Mouse (Mus musculus) heart, embryonic 11.5 days (tissue): ENCODE measurements at regions not wholly inside any gene's neighbourhood (a gene's known extent, or its start where the extent isn't known, plus 50 kb on each side); places are given as distances from the start of the nearest gene placed in this dataset.

Source experiments
- ATAC-seq: fragments of 200-750 bp; cut with Nextera tagmentation; replicated peaks from 2 replicates; pipeline ENCODE4 v1.8.0; 2017; ENCODE audit warnings: moderate library complexity; ENCODE audit not compliant: insufficient number of reproducible peaks, low FRiP score, low TSS enrichment
- H3K27ac ChIP-seq: fragments of 300-500 bp; sonication (generic); 2 replicates; pipeline ENCODE4 v1.5.1; 2014; ENCODE audit warnings: mild to moderate bottlenecking, low read depth, low read length
- H3K27me3 ChIP-seq: fragments of 300-500 bp; sonication (generic); 2 replicates; pipeline ENCODE4 v1.6.1; 2014; ENCODE audit warnings: mild to moderate bottlenecking, low read length, mixed read lengths; ENCODE audit not compliant: control insufficient read depth, insufficient read depth
- H3K36me3 ChIP-seq: fragments of 300-500 bp; sonication (generic); 2 replicates; pipeline ENCODE4 v1.6.1; 2014; ENCODE audit warnings: mild to moderate bottlenecking, low read length, moderate library complexity, mixed read lengths; ENCODE audit not compliant: control insufficient read depth, insufficient read depth
- H3K4me1 ChIP-seq: fragments of 300-500 bp; sonication (generic); 2 replicates; pipeline ENCODE4 v1.6.1; 2014; ENCODE audit warnings: low read length; ENCODE audit not compliant: control insufficient read depth, insufficient read depth
- H3K4me2 ChIP-seq: fragments of 300-500 bp; sonication (generic); 2 replicates; pipeline ENCODE4 v1.6.1; 2014; ENCODE audit warnings: mild to moderate bottlenecking, moderate library complexity
- H3K4me3 ChIP-seq: fragments of 300-500 bp; sonication (generic); 2 replicates; pipeline ENCODE4 v1.5.1; 2014; ENCODE audit warnings: low read depth, low read length
- H3K9ac ChIP-seq: fragments of 300-500 bp; sonication (generic); 2 replicates; pipeline ENCODE4 v1.6.1; 2014; ENCODE audit warnings: mild to moderate bottlenecking, low read depth, low read length, moderate library complexity
- H3K9me3 ChIP-seq: fragments of 300-500 bp; sonication (generic); replicated peaks from 2 replicates; pipeline ENCODE4 v1.6.1; 2016; ENCODE audit warnings: low read length; ENCODE audit not compliant: control insufficient read depth
- WGBS: fragments of 180-500 bp; shearing (Covaris S2); extraction: QIAGEN DNeasy Blood & Tissue Kit; methylation state at CpG from one replicate; pipeline ENCODE4 v1.1.7; 2014; ENCODE audit not compliant: insufficient replicate concordance; 5-methylcytosine and 5-hydroxymethylcytosine counted together

DNA sequence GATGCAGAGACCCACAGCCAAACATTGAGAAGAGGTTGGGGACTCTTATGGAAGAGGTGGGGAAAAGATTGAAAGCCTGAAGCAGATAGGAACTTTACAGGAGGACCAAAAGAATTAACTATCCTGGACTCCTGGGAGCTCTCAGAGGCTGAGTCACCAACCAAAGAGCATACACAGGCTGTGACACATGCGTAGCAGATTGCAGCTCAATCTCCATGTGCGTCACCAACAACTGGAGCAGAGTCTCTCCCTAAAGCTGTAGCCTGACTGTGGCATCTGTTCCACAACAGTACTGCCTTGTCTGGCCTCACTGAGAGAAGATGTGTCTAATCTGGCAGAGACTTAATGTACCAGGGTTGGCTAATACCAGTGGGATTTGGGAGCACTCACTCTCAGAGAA lies 185.7 kb upstream of the Clec14a start:
- Histone ChIP-seq H3K27ac (no peak overlapping the region), H3K4me3 (no peak overlapping the region), H3K36me3 (no peaks in the 10 kb centered on the region), H3K27me3 (no peaks in the 10 kb centered on the region), H3K4me1 (no peaks in the 10 kb centered on the region), H3K9me3 (no peaks in the 10 kb centered on the region), H3K4me2 (no peak overlapping the region), H3K9ac (no peak overlapping the region)
- ATAC-seq: no peak
- 69% methylated on average over 2 of the region's 2 CpGs for WGBS

DNA sequence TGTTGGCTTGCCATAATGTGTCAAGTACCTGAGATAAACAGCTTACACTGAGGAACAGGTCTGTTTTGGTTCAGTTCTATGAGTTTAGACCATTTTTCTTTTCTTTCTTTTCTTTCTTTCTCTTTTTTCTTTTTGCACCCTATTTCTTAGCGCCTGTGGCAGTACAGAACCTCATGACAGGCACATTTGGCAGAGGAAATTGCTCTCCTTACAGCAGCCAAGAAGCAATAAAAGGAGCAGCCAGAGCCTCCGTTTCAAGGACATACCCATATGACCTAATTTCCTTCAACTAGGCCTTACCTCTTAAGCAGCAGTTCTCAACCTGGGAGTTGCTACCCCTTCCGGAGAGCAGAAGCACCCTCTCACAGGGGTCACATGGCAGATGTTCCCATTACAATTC lies 173.9 kb upstream of the Clec14a start:
- no peaks in the 10 kb centered on the region for H3K36me3 ChIP-seq
- WGBS: 76% methylated on average over 3 of the region's 3 CpGs

DNA sequence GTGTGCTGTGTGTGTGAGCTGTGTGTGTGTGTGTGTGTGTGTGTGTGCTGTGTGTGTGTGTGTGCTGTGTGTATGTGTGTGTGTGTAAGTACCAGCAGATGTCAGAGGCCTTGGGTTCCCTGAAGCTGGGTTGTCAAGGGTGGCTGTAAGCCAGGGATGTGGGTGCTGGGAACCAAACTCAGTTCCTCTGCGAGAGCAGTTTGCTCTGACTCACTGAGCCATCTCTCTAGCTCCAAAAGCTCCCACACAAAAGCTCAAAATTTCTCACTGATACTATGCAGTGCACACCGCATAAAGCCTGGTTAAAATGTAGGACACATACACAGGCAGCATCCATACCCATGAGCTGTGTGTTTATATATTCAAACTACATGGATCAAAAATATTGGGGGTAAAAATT lies 172.9 kb upstream of the Clec14a start:
- H3K27ac ChIP-seq: no peak overlapping the region
- no peaks in the 10 kb centered on the region for H3K4me1 ChIP-seq
- no peaks in the 10 kb centered on the region for H3K27me3 ChIP-seq
- no peaks in the 10 kb centered on the region for H3K36me3 ChIP-seq
- no peak for ATAC-seq
- 87% methylated on average over 2 of the region's 2 CpGs for WGBS
- H3K9me3 ChIP-seq: no peaks in the 10 kb centered on the region
- H3K9ac ChIP-seq: no peak overlapping the region
- H3K4me3 ChIP-seq: no peak overlapping the region
- no peak overlapping the region for H3K4me2 ChIP-seq

More for the DNA sequence above, 173.9 kb upstream of the Clec14a start:
- Histone ChIP-seq H3K27ac (no peak overlapping the region), H3K27me3 (no peaks in the 10 kb centered on the region), H3K4me1 (no peaks in the 10 kb centered on the region), H3K4me3 (no peak overlapping the region), H3K9me3 (no peaks in the 10 kb centered on the region), H3K4me2 (no peak overlapping the region), H3K9ac (no peak overlapping the region)
- no peak for ATAC-seq

DNA sequence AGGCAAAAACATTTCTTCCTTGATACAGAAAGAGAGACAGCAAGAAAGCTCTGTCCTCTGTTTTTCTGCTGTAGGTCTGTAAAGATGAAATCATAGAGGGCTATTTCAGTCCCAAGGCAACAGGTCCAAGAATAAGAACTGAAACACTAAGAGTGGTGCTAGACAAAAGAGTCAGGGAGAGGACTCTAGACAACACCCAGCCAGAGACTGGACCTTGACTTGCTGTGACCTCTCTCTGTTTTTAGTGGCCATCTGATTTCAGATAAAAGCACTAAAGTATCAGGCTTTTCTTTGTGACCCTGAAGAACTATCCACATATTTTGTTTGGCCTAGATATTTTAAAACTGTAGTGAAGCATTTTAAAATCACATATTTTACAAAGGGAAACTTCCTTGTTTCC lies 171.6 kb upstream of the Clec14a start:
- Histone ChIP-seq H3K4me3 (no peak overlapping the region), H3K27me3 (no peaks in the 10 kb centered on the region), H3K9me3 (no peaks in the 10 kb centered on the region), H3K4me2 (no peak overlapping the region), H3K27ac (no peak overlapping the region), H3K9ac (no peak overlapping the region), H3K4me1 (no peaks in the 10 kb centered on the region), H3K36me3 (no peaks in the 10 kb centered on the region)
- no peak for ATAC-seq

GRCm38 (mm10) chr12:58437031-58437430 lies 167.9 kb upstream of the Clec14a start:
- no peak overlapping the region for H3K4me3 ChIP-seq
- no peak overlapping the region for H3K9ac ChIP-seq
- H3K27ac ChIP-seq: no peak overlapping the region
- no peak overlapping the region for H3K4me2 ChIP-seq
- H3K27me3 ChIP-seq: no peaks in the 10 kb centered on the region
- WGBS: 76% methylated on average over 6 of the region's 6 CpGs
- no peaks in the 10 kb centered on the region for H3K9me3 ChIP-seq
- no peak for ATAC-seq
- no peaks in the 10 kb centered on the region for H3K4me1 ChIP-seq
- no peaks in the 10 kb centered on the region for H3K36me3 ChIP-seq

- no peak overlapping the region for H3K4me2 ChIP-seq
- H3K27ac ChIP-seq: no peak overlapping the region
- no peaks in the 10 kb centered on the region for H3K27me3 ChIP-seq
- H3K4me3 ChIP-seq: no peak overlapping the region
- no peak for ATAC-seq
- H3K36me3 ChIP-seq: no peaks in the 10 kb centered on the region
- no peaks in the 10 kb centered on the region for H3K9me3 ChIP-seq
- H3K4me1 ChIP-seq: no peaks in the 10 kb centered on the region
- 74% methylated on average over 5 of the region's 5 CpGs for WGBS
- H3K9ac ChIP-seq: no peak overlapping the region
Observed at GRCm38 (mm10) chr12:58434504-58434903, 165.4 kb upstream of the Clec14a start.

- no peaks in the 10 kb centered on the region for H3K9me3 ChIP-seq
- no peak overlapping the region for H3K4me3 ChIP-seq
- no peaks in the 10 kb centered on the region for H3K36me3 ChIP-seq
- H3K27me3 ChIP-seq: no peaks in the 10 kb centered on the region
- no peaks in the 10 kb centered on the region for H3K4me1 ChIP-seq
- no peak overlapping the region for H3K4me2 ChIP-seq
- 78% methylated on average over 5 of the region's 5 CpGs for WGBS
- ATAC-seq: no peak
- no peak overlapping the region for H3K9ac ChIP-seq
- H3K27ac ChIP-seq: no peak overlapping the region
Observed at GRCm38 (mm10) chr12:58429929-58430328, 160.8 kb upstream of the Clec14a start.

GRCm38 (mm10) chr12:58426758-58427157 lies 157.7 kb upstream of the Clec14a start:
- Histone ChIP-seq H3K4me1 (no peaks in the 10 kb centered on the region), H3K36me3 (no peaks in the 10 kb centered on the region), H3K27me3 (no peaks in the 10 kb centered on the region), H3K9me3 (no peaks in the 10 kb centered on the region), H3K4me3 (no peak overlapping the region), H3K4me2 (no peak overlapping the region), H3K9ac (no peak overlapping the region), H3K27ac (no peak overlapping the region)
- ATAC-seq: no peak
- WGBS: 87% methylated on average over 6 of the region's 6 CpGs

DNA sequence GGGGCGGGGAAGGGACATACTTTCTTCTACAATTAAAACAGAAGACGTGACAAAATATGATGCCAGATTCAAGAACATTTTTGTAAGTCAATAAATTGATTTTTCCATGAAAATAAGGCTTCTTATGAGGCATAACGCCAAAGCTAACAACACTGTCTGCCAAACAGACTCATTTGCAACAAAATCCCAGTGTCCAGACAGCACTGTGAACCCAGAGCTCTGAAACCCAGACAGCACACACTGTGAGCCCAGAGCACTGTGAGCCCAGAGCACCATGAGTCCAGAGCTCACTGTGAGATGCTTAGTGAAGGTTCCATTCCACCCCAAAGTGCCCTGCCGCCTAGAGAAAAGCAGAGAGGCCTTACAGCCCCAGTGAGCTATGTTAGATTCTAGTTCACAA lies 156.9 kb upstream of the Clec14a start:
- H3K27ac ChIP-seq: no peak overlapping the region
- 78% methylated on average over 4 of the region's 4 CpGs for WGBS
- no peak for ATAC-seq

More for the DNA sequence above, 156.9 kb upstream of the Clec14a start:
- Histone ChIP-seq H3K4me1 (no peaks in the 10 kb centered on the region), H3K4me3 (no peak overlapping the region), H3K9me3 (no peaks in the 10 kb centered on the region), H3K9ac (no peak overlapping the region), H3K27me3 (no peaks in the 10 kb centered on the region), H3K4me2 (no peak overlapping the region), H3K36me3 (no peaks in the 10 kb centered on the region)
